Mouse (Mus musculus): ENCODE results near the gene Rsad2.

DNA sequence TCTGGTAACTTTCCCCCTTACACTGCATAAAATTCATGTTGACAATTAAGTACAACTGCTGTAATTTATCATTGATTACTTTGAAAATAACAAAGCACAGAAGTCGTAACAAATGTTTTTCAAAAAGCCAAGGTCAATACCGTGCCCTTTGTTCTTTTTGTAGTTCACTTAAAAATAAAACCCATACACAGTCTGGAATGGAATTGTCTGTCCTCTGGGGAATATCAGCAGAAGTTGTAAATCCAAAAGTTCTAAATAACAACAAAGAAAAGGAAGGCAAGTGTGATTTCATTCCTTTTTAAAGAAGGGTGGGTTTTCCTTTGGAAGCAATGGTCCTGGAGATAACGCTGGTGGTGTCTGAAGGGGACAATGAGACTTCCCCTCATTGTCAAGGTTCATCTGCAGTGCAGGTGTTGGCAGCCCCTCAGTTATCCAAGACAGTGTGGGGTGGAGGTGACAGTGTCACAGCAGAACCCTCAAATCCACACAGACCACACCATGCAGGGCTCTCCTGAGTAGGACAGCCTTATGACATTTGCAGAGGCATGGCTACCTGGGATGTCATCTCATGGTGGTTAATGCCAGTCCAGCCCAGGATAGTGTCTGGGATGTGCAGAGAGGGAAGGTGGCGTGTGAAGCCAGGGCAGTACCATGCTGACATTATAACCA is 9.7 kb downstream of the Rsad2 start:
- TF ChIP-seq CTCF (IDR thresholded peaks at IDR 0.05; ENCODE audit: borderline replicate concordance, insufficient read depth, low read depth, low read length) (no peak), POLR2A (IDR thresholded peaks at IDR 0.05; ENCODE audit: borderline replicate concordance, insufficient read depth, low read length) (no peak)

Data from cerebellum, adult 2 months (tissue).